Mouse (Mus musculus): ENCODE data around the gene Specc1.

DNA sequence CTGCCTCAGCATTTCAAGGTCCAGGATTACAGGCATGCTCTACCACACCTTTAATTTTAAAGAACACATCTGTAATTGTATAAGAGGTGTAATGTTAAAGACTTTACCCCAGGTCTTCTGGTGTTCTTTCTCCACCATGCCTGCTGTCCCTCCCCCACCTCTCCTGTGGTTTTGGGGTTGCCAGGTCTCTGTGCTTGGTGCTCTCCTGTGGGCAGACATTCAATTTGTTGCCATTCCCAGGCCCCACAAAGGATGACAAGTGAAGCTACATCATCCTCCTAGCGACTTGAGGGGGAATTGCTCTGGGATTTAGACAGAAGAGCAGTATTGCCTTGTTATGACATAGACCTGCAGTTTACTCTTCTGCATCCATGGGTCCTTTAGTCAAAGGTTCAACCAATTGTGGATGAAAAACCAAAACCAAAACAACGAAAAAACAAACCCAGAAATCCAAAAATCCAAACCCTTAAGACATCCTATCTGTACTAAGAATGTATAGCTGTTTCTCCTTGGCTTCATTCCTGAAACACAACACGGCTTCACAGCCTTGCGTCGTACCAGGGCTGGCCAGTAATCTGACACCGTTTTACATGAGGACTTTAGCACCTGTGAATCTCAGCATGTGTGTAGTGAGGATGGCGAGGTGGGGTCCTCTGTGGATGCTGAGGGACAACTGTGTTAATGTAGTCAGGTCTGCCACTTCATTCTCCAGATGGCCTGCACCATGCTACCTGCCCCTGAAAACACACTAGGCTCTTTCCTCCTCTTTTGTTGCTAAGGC lies 15.1 kb downstream of the Specc1 start:
- 0 out of 2 replicates have a peak, but pooled peaks have one; percentile 1 for TF ChIP-seq CTCF (IDR thresholded peaks at IDR 0.05; ENCODE audit: borderline replicate concordance, insufficient read depth, low read depth, low read length)
- no peak for TF ChIP-seq POLR2A (IDR thresholded peaks at IDR 0.05; ENCODE audit: borderline replicate concordance, insufficient read depth, low read length)
